Mouse (Mus musculus): Measurements from ENCODE around the gene Ankle1. TPM values are rescaled to one million over a fixed set of nuclear protein-coding genes. Genes with fewer than 3 reads are reported as not detected.

Gene Ankle1
- total RNA-seq (2023): 1 to 10 TPM in 1 of 2 experiments, not detected in 1; 1.5 TPM

DNA sequence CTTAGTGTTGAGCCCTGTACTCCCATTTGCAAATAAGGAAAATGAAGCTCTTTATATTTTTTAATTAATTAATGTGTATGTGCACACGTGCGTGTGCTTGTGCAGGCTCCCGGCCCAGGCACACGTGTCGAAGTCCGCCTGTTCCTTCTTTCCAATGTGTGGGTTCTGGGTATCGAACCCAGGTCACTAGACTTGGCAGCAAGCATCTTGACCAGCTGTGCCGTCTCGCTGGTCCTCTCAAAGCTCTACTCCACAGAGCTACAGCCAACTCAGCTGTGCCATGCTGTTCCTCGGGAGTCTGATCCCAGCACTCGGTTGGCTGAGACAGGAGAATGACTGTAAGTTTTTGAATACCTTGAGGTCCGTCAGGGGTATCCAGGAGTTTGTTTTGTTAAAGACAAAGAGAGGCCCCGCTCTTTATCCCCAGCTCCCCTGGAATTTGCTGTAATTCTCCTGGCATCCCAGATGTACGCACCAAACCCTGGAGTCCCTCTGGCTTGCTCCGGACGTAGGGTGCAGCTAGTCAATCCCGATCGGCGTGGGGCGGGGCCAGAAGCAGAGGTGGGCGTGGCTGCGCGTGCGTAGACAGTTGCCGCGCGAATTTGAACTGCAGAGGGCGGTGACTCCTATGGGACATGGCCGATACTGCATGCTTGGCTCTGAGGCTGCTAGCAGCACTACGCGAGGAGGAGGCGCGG, at the start of gene Ankle1:
Gene Ankle1, plus strand, starts transcription at position 610 of the 698 bp plus-strand sequence.

DNA sequence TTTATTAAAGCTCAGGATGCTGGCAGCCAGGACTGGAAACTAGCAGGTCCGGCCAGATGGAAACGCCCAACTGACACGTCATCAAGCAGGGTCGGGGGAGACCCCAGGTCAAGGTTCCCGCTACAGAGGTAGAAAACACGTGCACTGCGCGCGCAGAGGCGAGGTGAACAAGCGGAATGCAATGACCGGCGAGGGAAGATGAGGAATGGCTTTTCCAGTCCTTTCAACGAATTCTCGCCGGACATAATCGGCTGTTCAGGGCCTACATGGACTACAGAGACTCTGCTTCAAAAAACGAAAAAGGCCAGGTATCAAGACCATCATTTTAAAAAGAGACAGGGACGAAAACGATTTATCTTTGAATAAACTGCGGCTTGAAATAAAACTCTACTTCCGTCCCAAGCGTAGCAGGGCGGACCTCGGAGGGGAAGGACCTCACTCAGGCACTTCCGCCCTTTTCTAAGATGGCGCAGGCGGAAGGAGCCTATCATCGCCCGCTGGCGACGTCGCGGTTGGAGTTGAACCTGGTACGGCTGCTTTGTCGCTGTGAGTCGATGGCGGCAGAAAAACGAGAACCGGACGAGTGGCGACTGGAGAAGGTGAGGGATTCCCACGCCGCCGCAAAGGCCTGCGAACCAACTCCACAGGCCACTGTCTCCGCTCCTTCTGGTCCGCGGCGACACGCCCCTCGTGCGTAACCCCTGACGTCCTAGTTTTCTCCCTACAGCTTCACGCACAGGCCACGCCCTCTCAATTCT, 38.9 kb upstream of the Ankle1 start, which contains the start of gene Use1:
Gene Use1, plus strand, starts transcription at position 78 of the 758 bp plus-strand sequence.

DNA sequence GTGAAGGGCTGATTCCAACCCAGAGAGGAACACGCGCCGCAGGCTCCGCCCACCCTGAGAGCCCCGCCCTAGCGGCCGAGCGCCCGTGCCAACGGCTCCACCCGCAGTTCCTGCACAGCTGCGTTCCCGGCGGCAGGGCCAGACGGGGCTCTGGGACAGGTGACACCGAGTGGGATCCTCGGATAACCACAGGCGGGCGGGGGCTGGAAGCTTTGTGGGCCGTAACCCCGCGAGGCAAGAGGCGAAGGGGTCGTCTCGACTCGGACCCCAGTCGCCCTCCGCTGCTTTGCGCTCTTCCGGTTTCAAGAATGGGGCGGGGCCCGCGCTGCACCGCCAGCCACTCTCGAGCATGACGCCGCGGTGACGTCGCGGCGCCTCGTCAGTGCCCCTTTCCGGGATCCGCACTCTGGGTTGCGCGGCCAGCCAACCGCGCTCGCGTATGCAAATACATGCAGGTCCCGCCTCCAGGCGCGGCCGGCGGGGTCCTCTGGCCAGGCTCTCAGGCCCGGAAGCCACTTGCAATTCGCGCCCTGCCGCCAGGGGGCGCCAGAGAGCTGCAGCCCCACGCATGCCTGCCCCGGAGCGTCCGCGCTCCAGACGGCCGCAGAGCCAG, 34.5 kb upstream of the Ankle1 start, which contains the start of gene Ocel1:
Gene Ocel1, plus strand, starts transcription at position 63 of the 613 bp plus-strand sequence.

DNA sequence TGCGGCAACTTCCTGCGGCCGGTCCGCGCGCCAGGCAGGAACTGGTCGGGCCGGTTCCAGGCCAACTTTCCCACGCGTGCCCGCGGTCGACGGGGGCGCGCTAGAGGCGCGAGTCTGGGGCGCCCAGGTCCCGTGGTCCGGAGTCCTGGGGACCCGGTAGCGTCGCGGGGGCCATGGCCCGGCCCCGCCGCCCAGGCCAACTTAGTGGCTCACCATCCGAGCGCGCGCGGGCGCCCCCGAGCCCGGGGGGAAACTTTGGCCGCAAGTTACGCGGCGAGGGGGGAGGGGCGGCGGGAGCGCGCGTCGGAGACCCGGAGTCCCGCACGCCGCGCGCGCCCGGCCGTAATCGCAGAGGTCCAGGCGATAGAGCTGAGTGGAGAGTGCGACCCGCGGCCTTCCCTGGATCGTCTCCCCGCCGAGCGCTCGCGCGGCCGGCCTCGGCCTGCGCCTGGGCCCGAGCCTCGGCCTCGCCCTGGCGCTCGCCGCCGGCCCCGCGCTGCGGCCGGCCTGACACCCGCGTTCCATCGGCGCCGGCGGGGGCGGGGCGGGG, 24.3 kb upstream of the Ankle1 start, which contains the start of gene Nr2f6:
Gene Nr2f6, minus strand, starts transcription at position 540 of the 550 bp plus-strand sequence.

DNA sequence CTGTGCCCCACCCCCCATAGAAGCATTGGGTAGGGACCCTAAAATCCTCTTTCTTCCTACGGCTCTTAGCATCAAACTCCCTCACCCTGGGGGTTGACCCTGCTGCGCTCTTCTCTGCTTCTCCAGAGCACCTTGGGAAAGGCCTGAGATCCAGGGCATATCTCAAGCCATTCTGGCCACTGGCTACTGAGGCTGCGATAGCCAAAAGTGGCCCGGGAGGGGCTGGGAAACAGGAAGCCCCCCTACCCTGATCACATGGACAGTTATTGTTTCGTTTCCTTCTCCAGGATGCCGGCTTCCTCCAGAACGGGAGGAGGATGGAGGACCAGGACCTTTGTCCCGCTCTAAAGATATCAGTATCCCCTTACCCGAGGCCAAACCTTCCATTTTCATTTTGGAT, 10.2 kb upstream of the Ankle1 start, which contains the start of gene Ushbp1:
Gene Ushbp1, minus strand, starts transcription at position 174 of the 400 bp plus-strand sequence.

DNA sequence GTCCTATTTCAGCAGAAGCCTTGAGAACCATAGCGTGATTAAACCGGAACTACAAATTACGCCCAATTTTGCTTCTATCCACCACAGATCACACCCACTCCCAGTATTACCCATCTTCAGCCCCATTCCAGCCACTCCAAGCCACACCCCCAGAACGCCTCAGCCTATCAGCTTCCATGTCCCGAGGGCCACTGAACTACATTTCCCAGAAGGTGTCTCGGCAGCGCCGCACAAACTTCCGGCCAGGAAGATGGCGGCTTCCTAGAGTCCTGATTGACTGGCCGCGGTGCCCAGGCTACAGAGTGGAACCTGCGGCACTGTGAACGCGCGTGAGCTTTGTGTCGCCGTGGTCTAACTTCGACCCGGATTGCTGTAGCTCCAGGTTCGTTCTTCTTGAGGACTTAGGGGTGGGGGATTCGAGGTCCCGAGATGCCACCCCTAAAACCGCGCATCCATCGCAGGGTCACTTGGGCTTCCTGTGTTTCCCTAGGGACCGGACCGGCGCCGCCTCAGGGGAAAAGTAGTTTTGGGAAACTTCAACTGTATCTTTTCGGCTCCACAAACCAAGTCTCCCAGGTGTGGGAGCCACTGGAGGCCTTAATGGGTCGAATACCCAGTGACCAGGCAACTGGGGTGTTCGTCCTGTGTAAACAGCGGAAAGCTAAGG, 9.0 kb upstream of the Ankle1 start, which contains the start of gene Babam1:
Gene Babam1, plus strand, starts transcription at position 223 of the 667 bp plus-strand sequence.

Other genes starting within 250 kb of the Ankle1 start
- 100 to 1,000 TPM; 109 to 110 TPM for gene Myo9b, start 133.3 kb upstream of the Ankle1 start, total RNA-seq (2023)
- gene Haus8, start 133.1 kb upstream of the Ankle1 start, total RNA-seq (2023): 10 to 100 TPM; 26.8 to 29.0 TPM
- 100 to 1,000 TPM; 258 to 270 TPM for gene Use1, start 39.2 kb upstream of the Ankle1 start, total RNA-seq (2023)
- 10 to 100 TPM; 22.3 to 26.9 TPM for gene Ocel1, start 34.7 kb upstream of the Ankle1 start, total RNA-seq (2023)
- 10 to 100 TPM; 15.1 to 18.0 TPM for gene Nr2f6, start 24.1 kb upstream of the Ankle1 start, total RNA-seq (2023)
- gene Ushbp1, start 10.2 kb upstream of the Ankle1 start, total RNA-seq (2023): not detected
- 100 to 1,000 TPM in 1 of 2 experiments, 10 to 100 TPM in 1; 84.4 to 121 TPM for gene Babam1, start 9.1 kb upstream of the Ankle1 start, total RNA-seq (2023)
- 10 to 100 TPM; 11.8 to 15.0 TPM for gene Abhd8, start 57.6 kb downstream of the Ankle1 start, total RNA-seq (2023)
- gene Mrpl34, start 58.9 kb downstream of the Ankle1 start, total RNA-seq (2023): 10 to 100 TPM; 32.9 to 38.4 TPM
- 100 to 1,000 TPM; 113 to 125 TPM for gene Dda1, start 63.2 kb downstream of the Ankle1 start, total RNA-seq (2023)
- gene Ano8, start 80.0 kb downstream of the Ankle1 start, total RNA-seq (2023): 10 to 100 TPM; 13.9 to 14.8 TPM
- gene Gtpbp3, start 82.1 kb downstream of the Ankle1 start, total RNA-seq (2023): 10 to 100 TPM; 22.3 to 22.4 TPM
- gene Plvap, start 105.7 kb downstream of the Ankle1 start, total RNA-seq (2023): under 1 TPM in 1 of 2 experiments, not detected in 1; 0.27 TPM
- gene Ccdc194, start 119.7 kb downstream of the Ankle1 start, total RNA-seq (2023): not detected
- gene Bst2, start 131.4 kb downstream of the Ankle1 start, total RNA-seq (2023): 10 to 100 TPM; 24.4 to 37.1 TPM
- 10 to 100 TPM; 47.0 to 50.1 TPM for gene Mvb12a, start 136.9 kb downstream of the Ankle1 start, total RNA-seq (2023)
- gene Tmem221, start 152.9 kb downstream of the Ankle1 start, total RNA-seq (2023): not detected
- gene Nxnl1, start 160.6 kb downstream of the Ankle1 start, total RNA-seq (2023): not detected
- gene Slc27a1, start 162.9 kb downstream of the Ankle1 start, total RNA-seq (2023): 10 to 100 TPM; 10.2 to 10.8 TPM
- gene Pgls, start 186.2 kb downstream of the Ankle1 start, total RNA-seq (2023): 100 to 1,000 TPM; 106 to 110 TPM
- gene Fam129c, start 191.6 kb downstream of the Ankle1 start, total RNA-seq (2023): 100 to 1,000 TPM; 128 to 172 TPM
- gene Colgalt1, start 205.0 kb downstream of the Ankle1 start, total RNA-seq (2023): 100 to 1,000 TPM; 126 to 133 TPM

All from B cell, adult 67 days (primary cell).